Mouse (Mus musculus): ENCODE results near the gene Tulp1.

DNA sequence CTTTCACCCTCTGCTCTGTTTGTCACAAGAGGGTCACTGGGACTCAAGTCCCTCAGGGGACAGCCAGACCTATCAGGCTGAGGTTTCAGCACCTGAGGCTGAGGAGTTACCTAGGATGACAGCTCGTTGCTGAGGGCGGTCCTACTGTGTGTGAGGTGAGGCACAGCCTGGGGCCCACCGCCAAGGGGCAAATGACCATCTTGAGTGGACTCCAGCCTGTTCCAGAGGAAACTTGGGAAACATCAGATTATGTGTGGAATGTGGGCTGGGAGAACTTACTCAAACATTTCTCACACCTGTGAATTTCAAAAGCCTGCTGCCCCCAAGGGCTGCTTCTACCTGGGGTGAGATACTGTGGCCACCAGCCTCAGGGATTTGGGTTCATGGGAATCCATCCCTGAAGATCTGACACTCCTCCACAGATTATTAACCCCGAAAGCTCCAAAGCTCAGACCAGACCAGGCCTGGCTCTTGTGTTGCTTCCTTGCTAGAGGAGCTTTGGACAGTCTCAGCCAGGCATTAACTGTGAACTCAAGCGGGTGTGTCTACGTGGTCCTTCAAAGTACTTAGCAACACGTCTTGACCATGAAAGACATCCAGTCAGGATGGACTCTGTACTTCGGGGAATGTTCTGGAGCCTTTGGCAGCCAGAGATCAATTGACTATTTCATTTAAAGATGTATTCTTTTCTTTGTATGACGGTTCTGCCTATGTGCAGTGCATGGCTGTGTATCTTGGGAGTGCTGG lies 4.3 kb downstream of the Tulp1 start:
- TF ChIP-seq CTCF (conservative IDR thresholded peaks at IDR 0.05; ENCODE audit: insufficient read depth, insufficient read length, low read depth, low read length), result no peak
- no peak for TF ChIP-seq POLR2A (IDR thresholded peaks at IDR 0.05; ENCODE audit: low read depth, low read length)

Measured in kidney, adult 2 months (tissue).